Mouse (Mus musculus) kidney, postnatal 36 days (tissue): ENCODE results near the gene Pdzd2.
A peak's percentile ranks its signal among the peaks of the same experiment; 100 is the strongest.

Source experiments
- DNase-seq, 2 experiments: peaks; one replicate each; pipeline ENCODE4 v3.0.0; 2021 to 2022; ENCODE audit warnings: mixed read lengths in 2 of 2

The Pdzd2 gene

GRCm38 (mm10) chr15:12739277-12740247 is at the start of gene Pdzd2:
Pdzd2 (minus strand) TSS chr15:12739924.
- DNase-seq, result peak; percentile 95 to 96

GRCm38 (mm10) chr15:12789406-12789867 is 49.7 kb upstream of the Pdzd2 start:
- DNase-seq, result no peak

- DNase-seq, result no peak
Observed at GRCm38 (mm10) chr15:12788536-12788935, 48.8 kb upstream of the Pdzd2 start.

- no peak for DNase-seq
Observed at GRCm38 (mm10) chr15:12781729-12782326, 42.1 kb upstream of the Pdzd2 start.

- DNase-seq, result no peak
Observed at GRCm38 (mm10) chr15:12781296-12781695, 41.6 kb upstream of the Pdzd2 start.

- DNase-seq, result no peak
Observed at GRCm38 (mm10) chr15:12774149-12774753, 34.5 kb upstream of the Pdzd2 start.

GRCm38 (mm10) chr15:12770958-12771357 is 31.2 kb upstream of the Pdzd2 start:
- no peak for DNase-seq

GRCm38 (mm10) chr15:12766848-12767247 is 27.1 kb upstream of the Pdzd2 start:
- no peak for DNase-seq

GRCm38 (mm10) chr15:12763147-12763546 is 23.4 kb upstream of the Pdzd2 start:
- DNase-seq, result no peak

GRCm38 (mm10) chr15:12762258-12762913 is 22.7 kb upstream of the Pdzd2 start:
- no peak for DNase-seq

GRCm38 (mm10) chr15:12760747-12761146 is 21.0 kb upstream of the Pdzd2 start:
- DNase-seq, result no peak

GRCm38 (mm10) chr15:12758461-12758860 is 18.7 kb upstream of the Pdzd2 start:
- no peak for DNase-seq

GRCm38 (mm10) chr15:12757757-12758156 is 18.0 kb upstream of the Pdzd2 start:
- no peak for DNase-seq

- peak in 1 of 2 experiments; percentile 9 for DNase-seq
Observed at GRCm38 (mm10) chr15:12753201-12753600, 13.5 kb upstream of the Pdzd2 start.

- no peak for DNase-seq
Observed at GRCm38 (mm10) chr15:12750963-12751362, 11.2 kb upstream of the Pdzd2 start.

GRCm38 (mm10) chr15:12749549-12750301 is 10.0 kb upstream of the Pdzd2 start:
- peak in 1 of 2 experiments; percentile 15 for DNase-seq

GRCm38 (mm10) chr15:12742117-12742906 is 2.6 kb upstream of the Pdzd2 start:
- DNase-seq, result no peak

GRCm38 (mm10) chr15:12738301-12739093 is 1.2 kb downstream of the Pdzd2 start:
- no peak for DNase-seq

GRCm38 (mm10) chr15:12735208-12735607 is 4.5 kb downstream of the Pdzd2 start:
- DNase-seq, result no peak

- DNase-seq, result no peak
Observed at GRCm38 (mm10) chr15:12734221-12734620, 5.5 kb downstream of the Pdzd2 start.
